Mouse (Mus musculus) MEL (cell line): ENCODE results near the gene Lat2. TPM values are rescaled to one million over a fixed set of nuclear protein-coding genes. Genes with fewer than 3 reads are reported as not detected.

ENCODE experiments used
- DNase-seq: peaks from one replicate; pipeline ENCODE4 v3.0.0; 2011; ENCODE audit warnings: low read depth, low spot score
- H3K27ac ChIP-seq: 2 replicates; pipeline ENCODE4 v1.5.1; 2012; ENCODE audit warnings: low read depth, mild to moderate bottlenecking, control low read depth, low read length, moderate library complexity; ENCODE audit not compliant: control insufficient read depth
- H3K27me3 ChIP-seq, 2 experiments: fragments of 150-350 bp in 1 of 2; sonication (generic) in 1 of 2; 2 replicates each; pipeline ENCODE4 v1.6.1; 2012; ENCODE audit warnings: low read length in 2 of 2, mild to moderate bottlenecking in 2 of 2, improper control_type of control experiment in 1 of 2, moderate library complexity in 1 of 2; ENCODE audit not compliant: insufficient read depth in 2 of 2, control insufficient read depth in 1 of 2
- H3K36me3 ChIP-seq, 2 experiments: 2 replicates each; pipeline ENCODE4 v1.6.1; 2012 to 2014; ENCODE audit warnings: low read length in 2 of 2, improper control_type of control experiment in 1 of 2, inconsistent platforms in 1 of 2, mild to moderate bottlenecking in 1 of 2; ENCODE audit not compliant: insufficient read depth in 2 of 2, control insufficient read depth in 1 of 2
- H3K4me1 ChIP-seq, 2 experiments: fragments of 150-350 bp in 1 of 2; sonication (generic) in 1 of 2; 2 replicates each; pipeline ENCODE4 v1.6.1; 2012; ENCODE audit warnings: low read length in 2 of 2, improper control_type of control experiment in 1 of 2, mild to moderate bottlenecking in 1 of 2; ENCODE audit not compliant: insufficient read depth in 2 of 2, control insufficient read depth in 1 of 2
- H3K4me3 ChIP-seq, 2 experiments: fragments of 150-350 bp in 1 of 2; sonication (generic) in 1 of 2; 2 replicates each; pipeline ENCODE4 v1.5.1; 2012; ENCODE audit warnings: low read depth in 2 of 2, low read length in 2 of 2, mild to moderate bottlenecking in 2 of 2, moderate library complexity in 2 of 2, control low read depth in 1 of 2, improper control_type of control experiment in 1 of 2; ENCODE audit not compliant: control insufficient read depth in 1 of 2, insufficient read depth in 1 of 2
- H3K79me2 ChIP-seq: 2 replicates; pipeline ENCODE4 v1.6.1; 2012; ENCODE audit warnings: mild to moderate bottlenecking, low read length, moderate library complexity; ENCODE audit not compliant: control insufficient read depth, poor library complexity, insufficient read depth
- H3K9ac ChIP-seq: 2 replicates; pipeline ENCODE4 v1.6.1; 2012; ENCODE audit warnings: low read depth, mild to moderate bottlenecking, control low read depth, low read length, moderate library complexity; ENCODE audit not compliant: control insufficient read depth, poor library complexity, severe bottlenecking
- H3K9me3 ChIP-seq: fragments of 150-350 bp; sonication (generic); replicated peaks from 2 replicates; pipeline ENCODE4 v1.6.1; 2012; ENCODE audit warnings: mild to moderate bottlenecking, low read length, improper control_type of control experiment, moderate library complexity; ENCODE audit not compliant: insufficient read depth
- BHLHE40 ChIP-seq: IDR thresholded peaks from 2 replicates; pipeline ENCODE4 v1.6.1; 2012; ENCODE audit warnings: low read depth, mild to moderate bottlenecking, inconsistent platforms, low read length, improper control_type of control experiment, borderline replicate concordance
- CHD1 ChIP-seq: IDR thresholded peaks from 2 replicates; pipeline ENCODE4 v1.6.1; 2012; ENCODE audit warnings: low read depth, mild to moderate bottlenecking, inconsistent platforms, low read length, improper control_type of control experiment
- CHD2 ChIP-seq: IDR thresholded peaks from 2 replicates; pipeline ENCODE4 v1.6.1; 2011; ENCODE audit warnings: low read length, improper control_type of control experiment
- CTCF ChIP-seq, 3 experiments: IDR thresholded peaks in 2 of 3; conservative IDR thresholded peaks in 1 of 3; 2 replicates each; pipeline ENCODE4 v1.5.1; 2011 to 2012; ENCODE audit warnings: low read length in 3 of 3, low read depth in 2 of 3, mild to moderate bottlenecking in 2 of 3, improper control_type of control experiment in 1 of 3, inconsistent platforms in 1 of 3, mixed read lengths in 1 of 3, moderate library complexity in 1 of 3; ENCODE audit not compliant: control insufficient read depth in 1 of 3, insufficient read depth in 1 of 3, poor library complexity in 1 of 3, severe bottlenecking in 1 of 3
- ELF1 ChIP-seq: IDR thresholded peaks from 2 replicates; pipeline ENCODE4 v1.6.1; 2014; ENCODE audit warnings: low read depth, mild to moderate bottlenecking, inconsistent platforms, low read length, improper control_type of control experiment, moderate library complexity
- EP300 ChIP-seq, 2 experiments: IDR thresholded peaks; 2 replicates each; pipeline ENCODE4 v1.6.1; 2011; ENCODE audit warnings: improper control_type of control experiment in 2 of 2, low read length in 2 of 2, low read depth in 1 of 2, mild to moderate bottlenecking in 1 of 2
- ETS1 ChIP-seq: IDR thresholded peaks from 2 replicates; pipeline ENCODE4 v1.6.1; 2012; ENCODE audit warnings: low read depth, mild to moderate bottlenecking, inconsistent platforms, low read length, improper control_type of control experiment, moderate library complexity
- GABPA ChIP-seq: IDR thresholded peaks from 2 replicates; pipeline ENCODE4 v1.6.1; 2012; ENCODE audit warnings: low read depth, mild to moderate bottlenecking, inconsistent platforms, low read length, improper control_type of control experiment, moderate library complexity
- GATA1 ChIP-seq: IDR thresholded peaks from 2 replicates; pipeline ENCODE4 v1.6.1; 2011; ENCODE audit warnings: low read depth, low read length, improper control_type of control experiment
- HCFC1 ChIP-seq: IDR thresholded peaks from 2 replicates; pipeline ENCODE4 v1.6.1; 2012; ENCODE audit warnings: low read depth, mild to moderate bottlenecking, inconsistent platforms, low read length, improper control_type of control experiment, moderate library complexity
- JUND ChIP-seq: IDR thresholded peaks from 2 replicates; pipeline ENCODE4 v1.6.1; 2011; ENCODE audit warnings: low read depth, mild to moderate bottlenecking, improper control_type of control experiment, low read length
- KAT2A ChIP-seq: conservative IDR thresholded peaks from 2 replicates; pipeline ENCODE4 v1.6.1; 2012; ENCODE audit warnings: low read depth, low read length, improper control_type of control experiment, inconsistent platforms
- MAFK ChIP-seq: IDR thresholded peaks from 2 replicates; pipeline ENCODE4 v1.6.1; 2011; ENCODE audit warnings: low read depth, mild to moderate bottlenecking, low read length, improper control_type of control experiment, borderline replicate concordance
- MAZ ChIP-seq: IDR thresholded peaks from 2 replicates; pipeline ENCODE4 v1.6.1; 2012; ENCODE audit warnings: low read depth, mild to moderate bottlenecking, inconsistent platforms, low read length, improper control_type of control experiment
- MEF2A ChIP-seq: IDR thresholded peaks from 2 replicates; pipeline ENCODE4 v1.6.1; 2014; ENCODE audit warnings: low read depth, mild to moderate bottlenecking, inconsistent platforms, low read length, improper control_type of control experiment; ENCODE audit not compliant: poor library complexity, insufficient replicate concordance, severe bottlenecking; ENCODE audit errors: extremely low read depth
- MXI1 ChIP-seq: IDR thresholded peaks from 2 replicates; pipeline ENCODE4 v1.6.1; 2011; ENCODE audit warnings: mild to moderate bottlenecking, low read depth, low read length, improper control_type of control experiment
- MYB ChIP-seq: IDR thresholded peaks from 2 replicates; pipeline ENCODE4 v1.6.1; 2011; ENCODE audit warnings: mild to moderate bottlenecking, low read depth, low read length, improper control_type of control experiment
- NELFE ChIP-seq: IDR thresholded peaks from 2 replicates; pipeline ENCODE4 v1.6.1; 2011; ENCODE audit warnings: low read depth, low read length, improper control_type of control experiment
- NRF1 ChIP-seq: IDR thresholded peaks from 2 replicates; pipeline ENCODE4 v1.6.1; 2014; ENCODE audit warnings: low read depth, mild to moderate bottlenecking, inconsistent platforms, low read length, improper control_type of control experiment, moderate library complexity; ENCODE audit not compliant: poor library complexity, insufficient read depth, severe bottlenecking
- POLR2A ChIP-seq, 2 experiments: IDR thresholded peaks; 2 replicates each; pipeline ENCODE4 v1.6.1; 2011 to 2012; ENCODE audit warnings: low read length in 2 of 2, mild to moderate bottlenecking in 2 of 2, control low read depth in 1 of 2, improper control_type of control experiment in 1 of 2, low read depth in 1 of 2, moderate library complexity in 1 of 2; ENCODE audit not compliant: control insufficient read depth in 1 of 2, insufficient read depth in 1 of 2, poor library complexity in 1 of 2
- POLR2AphosphoS2 ChIP-seq: IDR thresholded peaks from 2 replicates; pipeline ENCODE4 v1.6.1; 2011; ENCODE audit warnings: low read length, improper control_type of control experiment
- POLR2AphosphoS5 ChIP-seq: IDR thresholded peaks from 2 replicates; pipeline ENCODE4 v1.6.1; 2012; ENCODE audit warnings: low read depth, borderline replicate concordance, mild to moderate bottlenecking, inconsistent platforms, low read length, moderate library complexity, mixed read lengths
- RAD21 ChIP-seq: IDR thresholded peaks from 2 replicates; pipeline ENCODE4 v1.6.1; 2011; ENCODE audit warnings: mild to moderate bottlenecking, low read depth, low read length, improper control_type of control experiment
- SIN3A ChIP-seq: IDR thresholded peaks from 2 replicates; pipeline ENCODE4 v1.6.1; 2012; ENCODE audit warnings: low read length, improper control_type of control experiment, inconsistent platforms
- SMC3 ChIP-seq: IDR thresholded peaks from 2 replicates; pipeline ENCODE4 v1.6.1; 2011; ENCODE audit warnings: low read depth, low read length, improper control_type of control experiment
- TAL1 ChIP-seq: IDR thresholded peaks from 2 replicates; pipeline ENCODE4 v1.6.1; 2012; ENCODE audit warnings: mild to moderate bottlenecking, inconsistent platforms, low read length, moderate library complexity, mixed read lengths
- TCF12 ChIP-seq: IDR thresholded peaks from 2 replicates; pipeline ENCODE4 v1.6.1; 2014; ENCODE audit warnings: low read depth, mild to moderate bottlenecking, inconsistent platforms, low read length, improper control_type of control experiment, moderate library complexity
- UBTF ChIP-seq: IDR thresholded peaks from 2 replicates; pipeline ENCODE4 v1.6.1; 2012; ENCODE audit warnings: low read depth, mild to moderate bottlenecking, inconsistent platforms, low read length, improper control_type of control experiment, moderate library complexity, borderline replicate concordance; ENCODE audit not compliant: insufficient read depth
- USF1 ChIP-seq: IDR thresholded peaks from 2 replicates; pipeline ENCODE4 v1.6.1; 2014; ENCODE audit warnings: low read depth, mild to moderate bottlenecking, inconsistent platforms, low read length, improper control_type of control experiment, moderate library complexity
- USF2 ChIP-seq, 2 experiments: IDR thresholded peaks; 2 replicates each; pipeline ENCODE4 v1.6.1; 2011 to 2012; ENCODE audit warnings: improper control_type of control experiment in 2 of 2, low read length in 2 of 2, borderline replicate concordance in 1 of 2, inconsistent platforms in 1 of 2, low read depth in 1 of 2, mild to moderate bottlenecking in 1 of 2; ENCODE audit not compliant: insufficient read depth in 1 of 2
- ZC3H11A ChIP-seq: IDR thresholded peaks from 2 replicates; pipeline ENCODE4 v1.6.1; 2012; ENCODE audit warnings: low read depth, mild to moderate bottlenecking, inconsistent platforms, low read length, improper control_type of control experiment
- ZKSCAN1 ChIP-seq: IDR thresholded peaks from 2 replicates; pipeline ENCODE4 v1.6.1; 2012; ENCODE audit warnings: low read depth, mild to moderate bottlenecking, inconsistent platforms, low read length, improper control_type of control experiment, moderate library complexity
- ZNF384 ChIP-seq: IDR thresholded peaks from 2 replicates; pipeline ENCODE4 v1.6.1; 2012; ENCODE audit warnings: low read depth, mild to moderate bottlenecking, inconsistent platforms, low read length, improper control_type of control experiment
- polyA plus RNA-seq, 2 experiments: library from polyadenylated mRNA; stranded (reverse) in 1 of 2; unstranded in 1 of 2; fragments of >175 nt in 1 of 2; fragments of >200 nt in 1 of 2; gene quantifications; 2 replicates each; pipeline versions ENCODE4 v1.2.1 to v1.2.4; 2012; ENCODE audit warnings: low replicate concordance in 2 of 2, low read depth in 1 of 2; ENCODE audit not compliant: insufficient read length in 2 of 2, insufficient read depth in 1 of 2, missing spikeins in 1 of 2
- total RNA-seq: library from RNA; depleted of rRNA; stranded (reverse); fragments of 300-350 nt; gene quantifications from 2 replicates; pipeline ENCODE4 v1.2.3, GENCODE M21; 2012

Gene Lat2
- total and polyA plus RNA-seq, 3 experiments, result 0.79 to 0.92 TPM; not detected in 1

DNA sequence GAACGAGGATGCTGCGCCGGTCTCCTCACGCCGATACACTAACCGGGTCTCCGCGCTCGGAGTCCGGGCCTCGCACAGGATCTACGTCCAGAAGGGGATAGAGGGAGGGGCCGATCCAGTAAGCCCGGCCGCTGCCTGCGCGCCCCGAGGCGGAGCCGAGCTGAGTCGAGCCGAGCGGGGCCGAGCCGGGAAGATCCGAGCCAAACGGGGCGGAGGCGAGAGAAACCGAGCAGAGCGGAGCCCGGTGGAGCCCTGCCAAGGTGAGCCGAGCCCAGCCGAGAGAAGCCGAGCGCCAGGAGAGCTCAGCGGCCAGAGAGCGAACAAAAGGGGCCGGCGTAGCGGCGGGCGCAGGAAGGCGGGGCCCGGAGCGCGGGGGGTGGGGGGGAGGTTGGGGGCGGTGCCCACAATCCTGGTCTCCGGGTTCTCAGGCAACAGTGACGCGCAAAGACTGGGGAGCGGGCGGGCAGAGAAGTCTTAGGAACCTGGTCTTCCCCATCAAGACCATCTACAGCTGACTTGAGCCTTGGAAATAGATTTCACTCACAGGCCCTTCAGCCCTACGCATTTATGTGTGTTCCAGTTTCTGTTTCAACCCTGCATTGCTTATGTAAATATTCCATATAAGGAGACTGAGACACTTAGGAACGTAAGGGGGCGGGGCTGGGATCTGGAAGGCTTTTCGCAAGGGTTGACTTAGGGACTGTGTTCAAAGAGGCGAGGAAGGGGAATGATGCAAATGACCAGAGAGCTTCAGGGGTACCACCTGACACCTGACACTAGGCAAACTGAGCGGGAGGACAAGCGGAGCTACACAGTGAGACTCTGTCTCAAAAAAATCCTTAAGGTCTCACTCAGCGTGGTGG lies 62.5 kb downstream of the Lat2 start, which contains the start of gene Clip2:
Clip2 (minus strand) TSS at position 325 of the 863 bp plus-strand sequence.
- peaks cover 0 to 10% of the 10 kb centered on the region in 2 experiments; a peak in 3 of 4 replicates for H3K4me1 ChIP-seq
- peak; percentile 93 for DNase-seq
- peaks cover 0 to 4% of the 10 kb centered on the region in 2 experiments; a peak in 1 of 4 replicates for H3K36me3 ChIP-seq
- H3K79me2 ChIP-seq, result peaks cover 1% of the 10 kb centered on the region; the same call in 1 of the 2 replicates
- no peaks in the 10 kb centered on the region for H3K9me3 ChIP-seq
- H3K4me3 ChIP-seq, result peak within 1 kb of the TSS; percentile 75 to 99
- H3K9ac ChIP-seq, result peak within 1 kb of the TSS; percentile 81
- H3K27me3 ChIP-seq, result no peaks in the 10 kb centered on the region
- TF ChIP-seq MAFK (no peak), KAT2A (peak; percentile 43), BHLHE40 (no peak), MEF2A (no peak), USF2 (IDR thresholded peaks at IDR 0.05; ENCODE audit: borderline replicate concordance in 1 of 2, insufficient read depth in 1 of 2, low read depth in 1 of 2, low read length in 2 of 2) (no peak), SIN3A (peak; percentile 84), RAD21 (no peak), NRF1 (no peak; the same call in 1 of the 2 replicates), GABPA (0 out of 2 replicates have a peak, but pooled peaks have one; percentile 18), HCFC1 (peak; percentile 65), CHD1 (no peak), SMC3 (no peak), TAL1 (no peak), CHD2 (no peak), NELFE (no peak; the same call in 1 of the 2 replicates), JUND (no peak), MAZ (peak; percentile 72), POLR2AphosphoS5 (no peak), MXI1 (0 out of 2 replicates have a peak, but pooled peaks have one; percentile 54), ELF1 (0 out of 2 replicates have a peak, but pooled peaks have one; percentile 33), GATA1 (no peak), ZKSCAN1 (no peak), POLR2AphosphoS2 (no peak), UBTF (peak; percentile 96), USF1 (no peak), EP300 (IDR thresholded peaks at IDR 0.05; ENCODE audit: low read depth in 1 of 2, low read length in 2 of 2) (no peak), ETS1 (peak; percentile 41; the same call in 1 of the 2 replicates), POLR2A (IDR thresholded peaks at IDR 0.05; ENCODE audit: control insufficient read depth in 1 of 2, insufficient read depth in 1 of 2, low read depth in 1 of 2, low read length in 2 of 2, poor library complexity in 1 of 2) (peak in 1 of 2 experiments; percentile 24; a peak in 1 of 4 replicates), ZNF384 (no peak), MYB (no peak), TCF12 (peak; percentile 19; the same call in 1 of the 2 replicates), CTCF (IDR thresholded peaks at IDR 0.05 in 2 of 3, conservative IDR thresholded peaks at IDR 0.05 in 1 of 3; ENCODE audit: control insufficient read depth in 1 of 3, insufficient read depth in 1 of 3, low read depth in 2 of 3, low read length in 3 of 3, poor library complexity in 1 of 3, severe bottlenecking in 1 of 3) (peak in 1 of 3 experiments; percentile 9; a peak in 1 of 6 replicates), ZC3H11A (no peak)
- H3K27ac ChIP-seq, result peak within 1 kb of the TSS; percentile 19; the same call in 1 of the 2 replicates
